Mouse (Mus musculus): ENCODE measurements around the gene Kansl1. TPM values are rescaled to one million over a fixed set of nuclear protein-coding genes. Genes with fewer than 3 reads are reported as not detected.

Kansl1 gene
- polyA plus RNA-seq, 1 experiment from 2014 or later, result 30.6 TPM

DNA sequence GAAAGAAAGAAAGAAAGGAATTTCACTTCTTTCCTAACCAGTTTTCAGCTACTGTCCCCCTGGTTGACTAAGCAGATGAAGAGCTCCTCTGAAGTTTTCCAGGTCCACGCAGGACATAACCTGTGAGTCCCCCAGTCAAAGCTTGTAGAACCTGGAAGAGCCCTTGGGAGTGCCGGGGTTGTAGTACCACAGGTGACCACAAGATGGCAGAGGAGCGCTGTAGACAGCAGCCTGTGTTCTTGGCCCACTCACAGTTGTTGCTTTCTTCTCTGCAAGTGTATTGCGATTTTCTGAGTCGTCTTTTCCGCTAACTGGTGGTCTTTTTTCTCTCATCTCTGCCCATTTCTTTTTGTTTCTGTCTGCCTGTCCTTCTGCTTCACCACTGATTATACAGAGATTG lies 153.0 kb downstream of the Kansl1 start:
- Histone ChIP-seq H3K4me1 (peaks cover 14% of the 10 kb centered on the region), H3K27me3 (no peaks in the 10 kb centered on the region), H3K9ac (replicated peaks) (no peak overlapping the region), H3K4me3 (no peak overlapping the region), H3K9me3 (no peaks in the 10 kb centered on the region), H3K27ac (replicated peaks) (no peak overlapping the region), H3K36me3 (peaks cover 32% of the 10 kb centered on the region), H3K4me2 (replicated peaks) (no peak overlapping the region)
- 3% methylated on average over 6 of the region's 6 CpGs for WGBS
- ATAC-seq (replicated peaks), result no peak; the same call in 1 of the 2 replicates

DNA sequence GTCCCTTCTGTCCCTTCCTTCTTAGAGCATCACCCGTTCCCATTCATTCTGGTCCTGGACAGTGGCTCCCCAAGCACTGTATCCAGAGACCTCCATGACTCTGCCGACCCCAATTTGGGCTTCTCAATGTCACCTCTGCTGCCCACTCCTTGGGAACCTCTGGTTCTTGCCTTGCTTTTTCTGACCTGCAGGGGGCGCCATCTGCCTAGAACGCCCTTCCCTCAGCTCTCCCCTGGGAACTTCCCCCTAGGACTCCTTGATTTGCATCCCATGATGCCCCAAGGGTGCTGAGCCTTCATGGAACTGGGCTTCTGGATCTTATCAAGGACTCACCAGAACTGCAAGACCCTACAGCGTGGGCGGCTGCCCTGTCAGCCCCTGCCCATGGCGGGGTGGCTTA lies 157.0 kb downstream of the Kansl1 start:
- WGBS, result 74% methylated on average over 7 of the region's 7 CpGs
- Histone ChIP-seq H3K36me3 (peaks cover 32% of the 10 kb centered on the region), H3K4me1 (no peaks in the 10 kb centered on the region), H3K27me3 (0 out of 2 replicates have a peak, but pooled peaks cover 3% of the 10 kb centered on the region), H3K27ac (replicated peaks) (no peak overlapping the region), H3K4me2 (replicated peaks) (no peak overlapping the region), H3K9ac (replicated peaks) (no peak overlapping the region), H3K9me3 (no peaks in the 10 kb centered on the region), H3K4me3 (no peak overlapping the region)
- no peak for ATAC-seq (replicated peaks)

DNA sequence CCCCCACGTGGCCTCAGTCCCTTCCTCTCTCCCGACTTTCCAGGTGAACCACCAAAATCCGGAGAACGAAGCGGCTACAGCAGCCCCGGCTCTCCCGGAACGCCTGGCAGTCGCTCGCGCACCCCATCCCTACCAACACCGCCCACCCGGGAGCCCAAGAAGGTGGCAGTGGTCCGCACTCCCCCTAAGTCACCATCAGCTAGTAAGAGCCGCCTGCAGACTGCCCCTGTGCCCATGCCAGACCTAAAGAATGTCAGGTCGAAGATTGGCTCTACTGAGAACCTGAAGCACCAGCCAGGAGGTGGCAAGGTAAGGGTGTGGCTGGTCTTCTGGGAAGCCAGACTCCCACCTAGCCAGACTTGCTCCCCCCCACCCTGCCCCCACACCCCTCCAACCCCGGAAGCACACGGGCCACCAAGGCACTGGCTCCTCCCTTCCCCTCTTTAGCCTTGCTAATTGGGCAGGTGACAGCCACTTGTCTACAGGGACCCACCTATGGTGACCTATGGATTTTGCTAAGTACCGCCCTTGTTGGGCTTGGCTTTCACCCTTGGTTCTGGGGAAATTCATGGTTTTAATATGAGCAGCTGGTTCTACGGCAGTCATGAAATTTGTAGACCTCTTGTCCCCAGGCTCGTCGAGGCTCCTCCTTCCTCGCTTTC lies 158.3 kb downstream of the Kansl1 start:
- peaks cover 35% of the 10 kb centered on the region for H3K36me3 ChIP-seq
- H3K27me3 ChIP-seq, result 0 out of 2 replicates have a peak, but pooled peaks cover 3% of the 10 kb centered on the region
- WGBS, result 21% methylated on average over 23 of the region's 23 CpGs
- no peak overlapping the region for H3K4me2 ChIP-seq (replicated peaks)
- no peaks in the 10 kb centered on the region for H3K4me1 ChIP-seq
- H3K9ac ChIP-seq (replicated peaks), result no peak overlapping the region
- H3K9me3 ChIP-seq, result no peaks in the 10 kb centered on the region
- H3K4me3 ChIP-seq, result no peak overlapping the region
- no peak for ATAC-seq (replicated peaks)
- no peak overlapping the region for H3K27ac ChIP-seq (replicated peaks)

DNA sequence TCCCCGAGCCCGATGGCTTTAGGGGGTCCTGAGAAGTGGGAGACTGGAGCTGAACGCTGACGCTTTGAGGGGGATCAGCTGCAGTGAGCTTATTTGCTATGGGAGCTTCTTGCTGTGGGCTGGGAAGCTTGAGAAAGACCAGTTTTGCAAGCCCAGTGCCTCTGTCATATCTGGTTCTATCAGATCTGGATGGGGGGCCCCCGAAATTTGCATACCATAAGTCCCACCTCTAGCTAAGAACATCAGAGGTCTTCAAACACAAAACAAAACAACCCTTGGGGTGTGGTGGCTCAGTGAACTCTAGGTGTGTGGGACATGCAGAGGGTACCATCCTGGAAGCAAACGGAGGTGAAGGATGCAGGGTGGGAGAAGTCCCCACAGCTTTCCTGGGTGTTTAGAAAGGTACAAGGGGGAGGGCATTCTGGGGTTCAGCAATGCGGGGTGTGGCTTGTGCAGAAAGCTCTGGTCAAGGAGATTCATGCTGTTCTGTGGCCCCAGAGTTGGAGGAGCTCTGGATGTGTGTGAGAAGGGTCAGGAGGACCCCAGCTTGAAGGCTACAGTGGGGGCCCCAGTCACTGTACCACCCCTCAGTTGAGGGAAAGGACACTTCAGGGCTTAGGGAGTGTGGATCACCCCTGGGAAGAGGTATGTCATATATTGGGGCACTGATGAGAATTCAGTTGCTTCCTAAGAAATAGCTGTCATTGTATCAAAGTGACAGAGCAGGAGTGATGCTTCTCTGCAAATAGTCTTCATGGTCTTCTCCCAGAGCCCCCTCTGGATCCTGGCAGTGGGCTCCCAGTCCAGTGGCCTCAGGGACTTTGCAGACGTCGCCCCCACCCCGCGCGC lies 159.1 kb downstream of the Kansl1 start:
- 0 out of 2 replicates have a peak, but pooled peaks cover 3% of the 10 kb centered on the region for H3K27me3 ChIP-seq
- no peak for ATAC-seq (replicated peaks)
- H3K9ac ChIP-seq (replicated peaks), result no peak overlapping the region
- H3K36me3 ChIP-seq, result peaks cover 37% of the 10 kb centered on the region
- no peak overlapping the region for H3K4me3 ChIP-seq
- H3K9me3 ChIP-seq, result no peaks in the 10 kb centered on the region
- no peak overlapping the region for H3K4me2 ChIP-seq (replicated peaks)
- 44% methylated on average over 12 of the region's 12 CpGs for WGBS
- H3K4me1 ChIP-seq, result no peaks in the 10 kb centered on the region
- H3K27ac ChIP-seq (replicated peaks), result no peak overlapping the region

DNA sequence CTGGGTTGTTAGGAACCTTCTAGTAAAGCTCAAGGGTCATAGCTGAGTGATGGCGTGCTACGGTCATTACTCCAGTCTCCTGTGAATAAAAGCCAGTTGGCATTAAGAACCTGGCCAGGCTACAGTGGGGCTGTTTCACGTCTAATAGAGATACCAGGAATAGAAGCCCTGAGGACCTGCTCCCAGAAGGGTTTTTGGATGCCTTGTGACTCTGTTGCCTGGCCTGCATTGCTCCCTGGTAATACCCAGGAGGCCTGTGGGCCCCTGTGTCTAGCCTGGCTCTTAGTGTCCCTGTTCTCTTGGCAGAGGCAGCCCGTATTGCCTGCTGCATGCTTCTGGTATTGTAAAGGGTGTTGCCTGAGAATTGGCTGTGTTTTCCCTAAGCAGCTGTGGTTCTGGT lies 161.5 kb downstream of the Kansl1 start:
- no peak overlapping the region for H3K27ac ChIP-seq (replicated peaks)
- 72% methylated on average over 4 of the region's 4 CpGs for WGBS

DNA sequence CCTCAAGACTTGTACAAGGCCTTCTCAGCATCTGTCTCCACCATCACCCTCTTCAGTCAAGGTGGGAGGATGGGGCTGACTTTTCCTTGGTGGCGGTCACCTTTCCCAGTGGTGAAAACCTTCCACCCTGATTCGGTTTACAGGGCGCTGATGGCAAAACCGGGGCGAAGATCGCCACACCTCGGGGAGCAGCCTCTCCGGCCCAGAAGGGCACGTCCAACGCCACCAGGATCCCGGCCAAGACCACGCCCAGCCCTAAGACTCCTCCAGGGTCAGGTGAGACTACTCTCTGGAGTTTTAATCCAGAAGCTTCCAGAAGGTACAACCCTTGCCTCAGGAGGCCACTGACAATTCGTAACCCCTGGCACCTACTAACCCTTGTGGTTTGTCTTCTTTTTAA lies 162.2 kb downstream of the Kansl1 start:
- no peaks in the 10 kb centered on the region for H3K9me3 ChIP-seq
- no peaks in the 10 kb centered on the region for H3K4me1 ChIP-seq
- ATAC-seq (replicated peaks), result no peak
- H3K27ac ChIP-seq (replicated peaks), result no peak overlapping the region
- 94% methylated on average over 13 of the region's 13 CpGs for WGBS
- no peak overlapping the region for H3K4me3 ChIP-seq
- H3K9ac ChIP-seq (replicated peaks), result no peak overlapping the region
- 0 out of 2 replicates have a peak, but pooled peaks cover 3% of the 10 kb centered on the region for H3K27me3 ChIP-seq
- peaks cover 22% of the 10 kb centered on the region for H3K36me3 ChIP-seq
- no peak overlapping the region for H3K4me2 ChIP-seq (replicated peaks)

More for the DNA sequence above, 161.5 kb downstream of the Kansl1 start:
- Histone ChIP-seq H3K27me3 (0 out of 2 replicates have a peak, but pooled peaks cover 3% of the 10 kb centered on the region), H3K36me3 (peaks cover 29% of the 10 kb centered on the region), H3K9ac (replicated peaks) (no peak overlapping the region), H3K4me3 (no peak overlapping the region), H3K4me2 (replicated peaks) (no peak overlapping the region), H3K9me3 (no peaks in the 10 kb centered on the region), H3K4me1 (no peaks in the 10 kb centered on the region)
- ATAC-seq (replicated peaks), result no peak

DNA sequence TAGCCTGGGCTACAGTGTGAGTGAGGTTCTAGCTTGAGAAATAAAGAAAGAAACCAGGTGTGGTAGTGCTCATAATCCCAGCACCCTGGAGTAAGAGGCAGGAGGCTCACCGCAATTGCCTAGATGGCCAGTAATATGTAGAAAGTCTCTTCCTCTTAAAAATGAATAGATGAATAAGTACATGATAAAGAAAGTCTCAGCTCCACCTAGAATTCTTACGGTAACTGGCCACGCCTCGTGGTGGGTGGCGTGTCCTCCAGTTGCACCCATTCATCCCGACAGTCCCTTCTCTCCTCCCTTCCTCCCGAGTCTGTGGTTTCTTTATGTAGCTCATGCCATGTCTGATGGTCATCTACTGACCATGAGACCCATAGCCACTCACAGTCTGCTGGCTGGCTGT lies 162.9 kb downstream of the Kansl1 start:
- Histone ChIP-seq H3K36me3 (peaks cover 17% of the 10 kb centered on the region), H3K9me3 (no peaks in the 10 kb centered on the region), H3K4me2 (replicated peaks) (no peak overlapping the region), H3K27ac (replicated peaks) (no peak overlapping the region), H3K27me3 (0 out of 2 replicates have a peak, but pooled peaks cover 3% of the 10 kb centered on the region), H3K4me3 (no peak overlapping the region), H3K4me1 (no peaks in the 10 kb centered on the region), H3K9ac (replicated peaks) (no peak overlapping the region)
- WGBS, result 98% methylated on average over 7 of the region's 7 CpGs
- no peak for ATAC-seq (replicated peaks)

DNA sequence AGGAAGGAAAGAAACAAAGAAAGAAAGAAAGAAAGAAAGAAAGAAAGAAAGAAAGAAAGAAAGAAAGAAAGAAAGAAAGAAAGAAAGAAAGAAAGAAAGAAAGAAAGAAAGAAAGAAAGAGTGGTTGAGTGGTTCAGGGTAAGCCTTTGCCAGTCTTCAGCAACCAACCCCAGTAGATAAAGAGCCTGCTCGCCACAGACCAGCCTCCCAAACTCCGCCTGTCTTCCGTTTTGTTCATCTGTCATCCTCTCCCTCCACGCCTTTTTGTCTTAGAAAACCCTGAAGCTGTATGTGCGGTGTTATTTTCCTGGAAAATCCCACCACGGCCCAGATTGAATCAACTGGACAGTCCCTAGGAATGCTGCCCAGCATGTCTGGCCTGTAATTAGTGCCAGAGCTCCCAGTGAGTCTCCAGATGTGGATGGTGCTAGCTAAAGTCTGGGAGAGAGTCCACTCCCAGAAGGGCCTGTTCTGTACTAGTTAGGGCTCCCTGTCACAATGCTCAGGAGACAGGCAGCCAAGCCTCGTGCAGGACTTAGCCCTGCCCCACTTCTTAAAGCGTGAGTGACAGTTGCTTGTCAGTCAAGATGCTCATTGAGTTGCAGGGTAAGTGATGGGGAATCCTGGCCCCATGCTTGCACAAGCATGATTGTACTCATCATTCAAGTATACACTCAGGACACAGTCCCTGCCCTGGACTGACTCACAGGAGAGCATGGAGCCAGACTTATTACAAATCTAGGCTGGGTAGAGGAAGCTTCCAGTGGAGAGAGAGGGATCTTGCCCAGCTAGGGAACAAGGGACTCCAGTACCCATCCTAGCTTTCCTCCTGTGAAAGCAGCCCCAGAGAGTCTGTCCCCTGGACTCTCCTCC lies 165.3 kb downstream of the Kansl1 start:
- no peak overlapping the region for H3K4me2 ChIP-seq (replicated peaks)
- no peak overlapping the region for H3K4me3 ChIP-seq
- H3K27me3 ChIP-seq, result no peaks in the 10 kb centered on the region
- H3K9ac ChIP-seq (replicated peaks), result no peak overlapping the region
- no peaks in the 10 kb centered on the region for H3K9me3 ChIP-seq
- H3K36me3 ChIP-seq, result peaks cover 26% of the 10 kb centered on the region
- 62% methylated on average over 8 of the region's 8 CpGs for WGBS
- H3K4me1 ChIP-seq, result no peaks in the 10 kb centered on the region
- ATAC-seq (replicated peaks), result no peak
- no peak overlapping the region for H3K27ac ChIP-seq (replicated peaks)

DNA sequence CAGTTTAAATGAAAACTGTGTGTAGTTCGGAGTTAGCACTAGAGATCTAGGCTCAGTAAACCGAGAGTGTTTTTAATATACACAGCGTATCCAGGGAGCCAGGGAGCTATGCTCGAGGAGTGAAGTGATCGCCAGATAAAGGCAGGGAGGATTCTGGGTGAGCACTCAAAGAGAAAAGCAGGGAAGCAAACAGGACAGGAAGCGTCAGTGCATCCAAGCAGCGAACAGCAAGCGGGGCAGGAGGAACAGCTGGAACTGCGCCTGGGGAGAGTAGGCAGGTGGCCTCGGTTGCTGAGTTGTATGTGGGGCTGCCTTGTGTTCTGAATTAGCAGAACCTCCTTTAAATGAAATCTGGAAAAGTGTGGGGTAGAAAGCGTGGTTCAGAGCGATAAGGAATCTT lies 166.0 kb downstream of the Kansl1 start:
- Histone ChIP-seq H3K9ac (replicated peaks) (no peak overlapping the region), H3K4me3 (no peak overlapping the region), H3K27ac (replicated peaks) (no peak overlapping the region), H3K9me3 (no peaks in the 10 kb centered on the region), H3K27me3 (no peaks in the 10 kb centered on the region), H3K36me3 (peaks cover 23% of the 10 kb centered on the region), H3K4me2 (replicated peaks) (no peak overlapping the region), H3K4me1 (no peaks in the 10 kb centered on the region)
- ATAC-seq (replicated peaks), result no peak
- WGBS, result 57% methylated on average over 12 of the region's 12 CpGs

DNA sequence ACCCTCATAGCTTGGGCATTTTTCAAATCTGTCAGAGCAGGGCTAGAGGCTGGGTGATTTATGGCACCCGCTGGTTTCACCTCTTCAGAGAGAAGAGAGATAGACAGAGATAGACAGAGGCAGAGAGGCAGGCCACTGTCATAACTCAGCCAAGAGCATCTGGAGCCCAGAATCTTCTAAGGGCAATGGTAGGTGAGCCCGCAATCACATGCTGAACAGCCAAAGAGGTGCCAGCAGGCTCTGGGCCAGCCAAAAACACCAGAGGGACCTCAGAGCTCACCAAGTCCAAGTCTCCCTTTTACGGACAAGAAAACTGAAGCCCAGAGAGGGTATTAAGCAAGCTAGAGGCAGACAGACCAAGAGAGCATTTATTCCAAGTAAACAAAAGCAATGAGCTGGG lies 171.0 kb downstream of the Kansl1 start:
- Histone ChIP-seq H3K27ac (replicated peaks) (no peak overlapping the region), H3K9ac (replicated peaks) (no peak overlapping the region), H3K9me3 (no peaks in the 10 kb centered on the region), H3K4me1 (no peaks in the 10 kb centered on the region), H3K4me3 (no peak overlapping the region), H3K27me3 (no peaks in the 10 kb centered on the region), H3K4me2 (replicated peaks) (no peak overlapping the region), H3K36me3 (peaks cover 20% of the 10 kb centered on the region; the same call in 1 of the 2 replicates)
- WGBS, result 84% methylated on average over 3 of the region's 3 CpGs
- ATAC-seq (replicated peaks), result no peak

DNA sequence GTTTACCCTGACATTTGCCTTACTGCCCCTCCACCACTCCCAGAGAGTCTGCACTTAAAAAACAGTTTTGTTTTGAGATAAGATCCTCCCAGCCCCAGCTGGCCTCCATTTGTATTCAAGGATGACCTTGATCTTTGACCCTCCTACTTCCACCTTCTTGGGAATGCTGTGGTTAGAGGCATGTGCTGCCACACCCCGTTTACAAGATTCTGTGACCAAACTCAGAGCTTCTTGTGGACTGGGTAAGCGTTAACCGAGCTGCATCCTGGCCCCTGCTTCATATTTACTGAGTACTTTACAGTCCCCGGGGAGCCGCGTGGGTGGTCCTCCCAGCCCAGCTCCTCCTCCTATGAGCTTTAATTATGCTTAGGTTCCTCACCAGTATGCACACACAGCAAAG lies 173.0 kb downstream of the Kansl1 start:
- Histone ChIP-seq H3K4me1 (no peaks in the 10 kb centered on the region), H3K27ac (replicated peaks) (no peak overlapping the region), H3K27me3 (no peaks in the 10 kb centered on the region), H3K36me3 (peaks cover 22% of the 10 kb centered on the region), H3K4me3 (no peak overlapping the region), H3K9me3 (no peaks in the 10 kb centered on the region), H3K4me2 (replicated peaks) (no peak overlapping the region), H3K9ac (replicated peaks) (no peak overlapping the region)
- ATAC-seq (replicated peaks), result no peak
- WGBS, result 50% methylated on average over 6 of the region's 6 CpGs

DNA sequence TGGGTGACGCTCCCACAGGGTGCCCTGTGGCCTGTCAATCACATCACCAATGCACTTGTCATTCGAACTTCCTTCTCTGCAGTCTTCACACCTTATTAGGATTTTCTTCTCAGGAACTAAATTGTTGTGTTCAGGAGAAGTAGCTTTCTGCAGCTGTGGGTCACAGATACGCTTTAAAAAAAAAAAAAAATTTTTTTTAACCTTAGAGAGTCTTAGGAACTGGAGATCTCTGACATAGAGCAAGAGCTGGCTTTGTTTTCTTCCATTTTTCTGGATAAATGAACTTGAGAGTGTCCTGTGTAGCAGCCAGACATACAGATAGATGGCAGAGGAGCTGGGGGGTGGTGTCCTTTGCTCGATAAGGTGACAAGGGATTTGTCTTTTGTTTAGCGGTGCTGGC lies 173.5 kb downstream of the Kansl1 start:
- no peak overlapping the region for H3K4me3 ChIP-seq
- 63% methylated on average over 5 of the region's 5 CpGs for WGBS
- no peak overlapping the region for H3K4me2 ChIP-seq (replicated peaks)
- H3K27me3 ChIP-seq, result no peaks in the 10 kb centered on the region
- H3K9ac ChIP-seq (replicated peaks), result no peak overlapping the region
- no peaks in the 10 kb centered on the region for H3K4me1 ChIP-seq
- no peak for ATAC-seq (replicated peaks)
- H3K27ac ChIP-seq (replicated peaks), result no peak overlapping the region
- no peaks in the 10 kb centered on the region for H3K9me3 ChIP-seq
- H3K36me3 ChIP-seq, result peaks cover 21% of the 10 kb centered on the region

Measured in forebrain, embryonic 15.5 days (tissue).